Mouse (Mus musculus): ENCODE data around the gene Ank3.

The Ank3 gene

DNA sequence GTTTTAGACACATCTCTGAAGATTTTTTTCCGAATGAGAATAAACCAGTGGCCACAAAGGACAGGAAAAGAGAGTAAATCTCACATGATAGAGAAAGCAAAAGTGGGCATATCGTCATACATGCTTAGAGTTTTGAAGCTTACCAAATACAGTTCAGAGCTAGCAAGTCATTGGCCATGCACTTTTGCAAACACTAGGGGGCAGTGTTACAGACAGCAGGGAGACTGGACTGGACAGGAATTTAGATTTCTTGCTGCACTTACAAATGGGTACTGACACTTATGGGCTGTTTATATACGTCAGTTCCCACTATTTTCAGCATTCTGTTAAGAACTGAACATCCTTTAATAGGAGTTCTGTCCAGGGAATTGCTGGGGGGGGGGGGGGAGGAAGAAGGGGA is 257.7 kb downstream of the Ank3 start:
- peak; percentile 55 for DNase-seq (ENCODE audit: low read depth, low spot score)

DNA sequence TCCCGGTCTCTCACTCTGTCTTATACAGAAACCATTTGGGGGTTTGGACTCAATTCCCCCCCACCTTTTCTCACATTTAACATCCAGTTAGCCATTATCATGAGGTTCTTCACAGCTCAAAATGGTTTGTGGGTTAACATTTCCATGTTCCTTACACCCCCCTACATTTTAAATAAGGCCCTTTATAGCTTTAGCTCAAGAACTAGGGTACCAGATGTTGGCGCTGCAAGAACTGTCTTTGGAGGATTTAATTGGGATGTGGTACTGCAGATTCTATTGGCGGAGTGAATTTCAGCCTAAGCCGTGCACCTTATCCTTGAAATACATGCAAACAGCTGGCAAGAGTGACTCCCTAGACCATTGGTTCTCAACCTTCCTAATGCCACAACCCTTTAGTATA is 261.2 kb downstream of the Ank3 start:
- DNase-seq (ENCODE audit: low read depth, low spot score): no peak

DNA sequence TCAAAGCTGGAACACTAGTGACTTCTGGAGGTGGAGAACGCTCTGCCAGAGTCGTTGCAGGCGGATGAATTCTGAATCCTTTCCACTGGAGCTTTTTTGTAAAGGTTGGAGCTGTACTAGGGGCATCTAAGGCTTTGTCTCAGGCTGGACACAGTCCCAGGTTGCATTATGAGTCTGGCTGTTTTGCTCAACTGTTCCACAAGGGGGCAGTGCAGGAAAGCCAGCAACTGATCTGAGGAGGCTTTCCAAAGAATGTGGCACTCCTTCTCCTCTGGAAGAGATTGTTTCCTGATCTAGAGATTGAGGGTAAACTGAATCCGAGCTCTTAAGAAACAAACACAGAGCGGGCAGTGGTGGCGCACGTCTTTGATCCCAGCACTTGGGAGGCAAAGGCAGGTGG is 263.8 kb downstream of the Ank3 start:
- DNase-seq (ENCODE audit: low read depth, low spot score): peak; percentile 68

DNA sequence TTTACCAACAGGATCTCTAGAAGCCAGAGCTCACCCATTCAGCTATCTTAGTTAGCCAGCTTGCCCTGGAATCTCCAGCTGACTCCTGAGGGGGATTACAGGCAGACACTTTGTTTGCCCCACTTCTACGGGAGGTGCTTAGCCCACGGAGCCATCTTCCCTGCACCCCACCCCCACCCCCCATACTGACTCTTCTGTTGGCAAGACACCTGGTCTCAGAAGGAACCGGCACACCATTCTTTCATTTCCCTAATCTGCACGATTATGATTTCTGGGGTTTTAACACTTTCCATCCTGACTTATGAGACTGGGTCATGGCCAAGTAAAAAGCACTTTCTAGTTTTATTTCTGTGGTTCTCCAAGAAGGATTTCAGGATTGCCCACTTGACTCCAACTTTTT is 268.9 kb downstream of the Ank3 start:
- no peak for DNase-seq (ENCODE audit: low read depth, low spot score)

DNA sequence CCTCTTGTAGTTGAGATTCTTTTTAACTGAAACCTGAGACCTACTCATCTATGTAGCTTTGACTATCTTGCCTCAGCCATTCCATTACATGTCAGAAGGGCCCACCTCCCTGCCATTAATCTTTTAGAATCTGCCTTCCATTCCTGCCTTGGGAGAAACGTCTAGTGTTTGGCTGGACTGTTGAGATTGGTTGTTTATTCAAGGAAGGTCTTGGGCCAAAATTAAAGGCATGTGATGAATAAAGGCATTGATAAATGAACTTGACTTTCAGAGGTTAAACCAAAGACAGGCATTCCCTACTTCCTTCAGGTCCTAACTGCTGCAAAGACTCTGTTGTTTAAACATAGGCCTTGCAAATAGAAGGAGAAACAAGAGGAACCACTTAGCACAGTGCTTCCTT is 271.9 kb downstream of the Ank3 start:
- no peak for DNase-seq (ENCODE audit: low read depth, low spot score)

DNA sequence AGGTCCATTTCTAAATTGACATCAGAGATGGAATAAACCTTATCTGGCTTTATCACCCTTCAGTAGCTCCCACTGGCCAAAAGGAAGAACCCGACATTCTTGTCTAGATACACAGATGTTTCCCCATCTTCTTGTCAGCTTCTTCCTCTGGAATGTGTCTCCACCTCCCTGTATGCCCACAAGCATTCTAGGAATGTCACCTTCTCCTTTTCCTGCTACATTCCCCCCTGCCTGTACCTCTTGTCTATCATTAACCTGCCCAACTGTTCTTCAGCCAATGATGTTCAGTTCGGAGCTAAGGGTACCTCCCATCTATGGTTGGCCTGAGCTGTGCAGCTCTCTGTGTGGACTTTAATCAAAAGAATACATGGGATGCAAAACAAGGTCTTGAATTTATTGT is 272.4 kb downstream of the Ank3 start:
- DNase-seq (ENCODE audit: low read depth, low spot score): no peak

DNA sequence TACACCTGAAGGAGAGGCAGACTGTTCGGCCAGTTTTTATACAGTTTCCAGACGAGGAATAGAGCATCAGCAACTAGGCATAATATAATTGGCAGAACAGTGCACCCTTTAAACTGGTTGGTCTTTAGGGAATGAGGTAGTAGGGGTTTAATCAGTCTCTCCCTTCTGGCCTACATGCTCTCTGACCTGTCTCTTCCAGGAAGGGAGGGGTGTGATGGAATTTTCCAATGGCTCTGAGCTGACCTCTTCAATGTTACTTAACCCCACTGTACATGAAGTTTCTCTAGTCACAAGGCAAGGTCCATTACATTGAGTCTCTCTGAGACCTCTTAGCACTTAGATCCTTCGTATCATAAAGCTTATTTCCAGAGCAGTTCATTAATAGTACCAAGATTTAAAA is 272.9 kb downstream of the Ank3 start:
- DNase-seq (ENCODE audit: low read depth, low spot score): no peak

DNA sequence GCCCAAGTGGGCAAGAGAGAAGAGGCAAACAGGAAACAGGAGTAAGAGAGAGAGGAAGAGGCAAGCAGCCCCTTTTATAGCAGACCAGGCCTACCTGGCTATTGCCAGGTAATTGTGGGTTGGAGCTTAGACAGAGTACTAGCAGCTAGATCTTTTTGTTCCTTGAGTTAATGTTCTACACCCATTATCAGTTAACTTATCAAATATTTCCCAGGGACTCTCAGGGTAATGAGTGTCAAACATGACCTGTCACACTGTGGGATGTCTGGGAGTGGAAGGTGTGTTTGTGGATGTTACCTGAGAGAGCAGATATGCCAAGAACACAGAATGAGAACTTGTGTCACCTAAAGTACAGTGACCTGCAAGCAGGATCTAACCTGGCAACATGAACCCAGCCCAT is 274.0 kb downstream of the Ank3 start:
- DNase-seq (ENCODE audit: low read depth, low spot score): no peak

DNA sequence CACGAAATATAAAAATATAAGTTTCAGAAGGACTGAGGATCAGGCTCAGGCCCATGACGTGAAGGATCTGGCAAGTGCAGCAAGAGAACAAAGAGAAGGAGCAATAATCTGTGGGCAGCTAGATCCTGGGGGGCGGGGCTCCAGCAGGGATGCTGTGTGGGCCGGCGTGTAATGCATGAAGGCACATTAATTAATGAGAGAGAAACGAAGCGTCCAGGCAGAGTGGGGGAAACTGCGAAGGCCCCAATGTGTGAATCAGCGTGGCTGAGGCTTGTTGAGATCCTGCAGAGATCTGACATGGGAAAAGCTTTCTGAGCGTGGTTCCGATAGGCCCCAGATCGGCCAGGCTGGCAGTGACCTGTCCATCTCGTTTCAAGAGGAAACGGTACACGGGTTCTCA is 279.7 kb downstream of the Ank3 start:
- DNase-seq (ENCODE audit: low read depth, low spot score): no peak

DNA sequence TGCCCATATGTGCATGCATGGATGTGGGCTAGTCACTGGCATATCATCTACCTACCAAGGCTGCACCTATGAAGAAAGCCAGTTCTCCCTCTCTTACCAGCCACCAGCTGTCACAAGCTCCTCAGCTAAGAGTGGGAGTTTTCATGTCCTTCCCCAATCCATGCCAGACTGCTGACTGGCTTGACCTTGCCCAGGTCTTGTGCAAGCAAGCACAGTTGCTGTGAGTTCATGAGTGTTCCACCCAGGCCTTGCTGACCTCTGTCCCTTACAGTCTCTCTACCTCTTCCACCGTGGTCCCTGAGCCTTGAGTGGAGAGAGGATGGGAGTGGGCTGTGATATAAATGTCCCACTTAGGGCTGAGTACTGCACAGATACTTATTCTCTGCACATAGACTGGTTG is 287.8 kb downstream of the Ank3 start:
- DNase-seq (ENCODE audit: low read depth, low spot score): no peak

DNA sequence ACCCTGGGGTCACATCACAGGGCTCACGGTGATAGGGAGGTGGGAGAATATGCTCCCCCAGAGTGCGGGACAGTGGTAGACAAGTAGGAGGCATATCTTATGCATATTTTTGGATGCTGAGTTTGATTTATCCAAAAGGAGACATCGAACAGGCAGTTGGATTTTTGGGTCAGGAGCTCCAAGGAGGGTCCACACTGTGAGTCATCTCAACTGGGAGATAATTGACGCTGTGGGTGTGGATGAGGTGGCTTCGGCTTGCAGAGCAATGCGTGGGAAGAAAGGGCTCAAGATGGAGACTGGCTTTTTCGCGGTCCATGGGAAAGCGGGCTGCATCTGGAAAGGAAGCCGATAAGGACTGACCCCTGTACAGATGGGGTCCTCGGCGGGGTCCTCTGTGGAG is 290.5 kb downstream of the Ank3 start:
- no peak for DNase-seq (ENCODE audit: low read depth, low spot score)

DNA sequence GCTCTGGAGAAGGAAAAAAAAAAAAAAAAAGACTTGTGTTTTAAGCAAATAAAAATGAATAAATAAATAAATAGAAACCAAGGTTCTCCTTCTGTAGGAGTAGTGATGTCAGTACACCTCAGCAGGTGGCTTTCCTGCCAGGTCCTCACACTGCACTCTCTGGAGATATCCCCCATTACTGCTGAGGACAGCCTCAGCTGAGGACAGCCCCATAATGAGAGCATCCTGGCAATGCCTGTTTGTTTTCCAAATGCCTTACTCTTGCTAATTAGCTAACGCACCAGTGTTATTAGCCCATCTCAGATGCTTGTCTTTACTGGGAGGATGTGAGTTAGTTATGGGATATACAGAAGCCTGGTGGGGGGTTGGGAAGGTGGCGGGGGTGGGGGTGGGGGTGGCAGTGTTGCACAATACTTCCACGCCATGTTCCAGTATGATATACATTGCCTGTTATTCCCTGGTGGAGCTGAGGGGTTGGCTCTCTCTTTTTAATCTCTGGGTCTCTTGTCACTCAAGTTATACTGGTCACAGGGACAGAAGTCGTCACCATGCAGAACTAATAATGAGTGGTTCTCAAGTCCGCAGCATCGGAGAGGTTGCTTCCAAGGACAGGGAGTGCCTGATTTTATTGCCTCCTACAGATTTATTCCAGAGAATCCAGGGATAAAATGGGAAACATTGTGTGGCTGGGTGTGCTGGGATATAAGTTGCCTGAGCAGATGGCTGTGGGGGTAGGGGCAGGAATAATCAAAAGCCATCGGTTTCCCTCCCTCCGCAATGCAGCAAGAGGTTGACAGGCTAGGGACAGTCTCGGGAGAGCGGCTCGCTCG is 291.8 kb downstream of the Ank3 start:
- DNase-seq (ENCODE audit: low read depth, low spot score): no peak

DNA sequence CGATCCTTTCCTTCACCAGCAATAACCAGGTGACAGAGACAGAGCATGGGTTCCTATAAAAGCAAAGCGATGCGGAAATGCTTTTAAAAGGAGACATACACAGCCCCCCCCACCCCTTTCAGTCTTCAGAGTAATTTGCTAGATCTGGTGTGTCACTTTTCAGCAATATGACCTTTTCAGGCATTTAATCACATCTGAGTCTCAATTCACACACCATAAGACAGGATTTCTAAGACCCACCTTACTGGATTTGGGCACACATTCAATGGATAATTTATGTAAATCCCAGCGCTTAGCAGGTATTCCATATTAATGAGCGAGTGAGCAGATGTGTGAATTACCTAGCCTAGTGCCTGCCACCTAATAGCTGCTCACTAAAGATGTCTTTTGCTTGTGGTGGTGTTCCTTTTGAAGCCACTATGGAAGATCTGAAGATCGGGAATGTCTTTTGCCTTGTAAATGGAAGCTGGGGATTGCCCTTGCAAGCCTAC is 292.4 kb downstream of the Ank3 start:
- no peak for DNase-seq (ENCODE audit: low read depth, low spot score)

DNA sequence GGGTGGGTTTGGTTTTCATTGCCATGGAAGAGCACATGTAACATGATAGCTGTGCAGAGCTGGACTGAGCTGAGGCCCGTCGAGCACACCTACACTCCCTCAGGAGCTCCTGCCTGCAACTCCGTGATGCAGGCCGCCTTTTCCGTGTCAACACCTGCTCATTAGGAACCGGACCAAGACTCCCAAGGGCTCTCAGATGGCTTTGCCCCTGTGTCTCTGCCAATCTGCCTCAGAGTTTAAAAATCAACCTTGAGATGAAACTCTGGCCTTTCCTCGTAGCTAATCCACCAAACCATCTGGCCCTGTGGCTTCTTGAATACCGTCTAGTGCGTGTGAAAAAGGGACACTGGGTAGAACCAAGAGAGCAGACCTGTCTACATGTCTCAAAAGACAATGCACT is 297.4 kb downstream of the Ank3 start:
- DNase-seq (ENCODE audit: low read depth, low spot score): no peak

DNA sequence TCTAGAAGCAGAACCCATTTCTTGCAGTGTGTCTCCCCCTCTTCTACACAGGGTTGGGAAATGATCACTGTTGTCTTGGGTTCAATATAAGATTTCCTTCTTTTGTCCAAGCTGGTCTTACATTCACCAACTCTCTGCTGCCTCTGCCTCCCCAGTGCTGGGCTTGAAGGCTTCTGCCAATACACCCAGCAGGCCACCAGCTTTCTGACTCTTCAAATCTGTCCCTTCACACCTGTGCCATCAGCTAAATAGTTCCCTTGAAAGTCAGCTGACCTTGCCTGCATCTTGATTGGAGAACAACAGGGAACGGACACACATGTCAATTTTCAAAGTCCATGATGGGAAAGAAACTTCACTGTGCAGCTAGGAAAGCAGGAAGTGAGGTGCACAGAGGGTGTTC is 300.1 kb downstream of the Ank3 start:
- DNase-seq (ENCODE audit: low read depth, low spot score): no peak

DNA sequence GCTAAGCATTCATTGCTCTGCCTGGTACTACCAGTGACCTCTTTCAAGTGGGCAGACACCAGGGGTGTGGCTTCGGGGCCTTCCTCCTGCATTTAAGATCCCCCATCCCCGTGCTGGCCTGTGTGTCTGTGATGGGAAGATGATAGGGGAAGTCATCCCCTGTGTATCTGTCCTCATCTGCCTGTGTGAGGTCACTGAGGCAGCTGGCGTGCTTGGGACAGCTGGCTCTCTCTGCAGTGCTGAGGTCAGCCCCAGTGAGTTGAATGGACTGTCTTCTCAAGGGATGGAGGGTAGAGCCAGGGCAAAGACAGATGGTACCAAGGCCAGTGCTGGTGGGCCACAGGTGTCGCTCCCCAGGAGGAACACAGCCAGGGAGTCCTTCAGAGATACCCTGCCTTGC is 302.7 kb downstream of the Ank3 start:
- no peak for DNase-seq (ENCODE audit: low read depth, low spot score)

DNA sequence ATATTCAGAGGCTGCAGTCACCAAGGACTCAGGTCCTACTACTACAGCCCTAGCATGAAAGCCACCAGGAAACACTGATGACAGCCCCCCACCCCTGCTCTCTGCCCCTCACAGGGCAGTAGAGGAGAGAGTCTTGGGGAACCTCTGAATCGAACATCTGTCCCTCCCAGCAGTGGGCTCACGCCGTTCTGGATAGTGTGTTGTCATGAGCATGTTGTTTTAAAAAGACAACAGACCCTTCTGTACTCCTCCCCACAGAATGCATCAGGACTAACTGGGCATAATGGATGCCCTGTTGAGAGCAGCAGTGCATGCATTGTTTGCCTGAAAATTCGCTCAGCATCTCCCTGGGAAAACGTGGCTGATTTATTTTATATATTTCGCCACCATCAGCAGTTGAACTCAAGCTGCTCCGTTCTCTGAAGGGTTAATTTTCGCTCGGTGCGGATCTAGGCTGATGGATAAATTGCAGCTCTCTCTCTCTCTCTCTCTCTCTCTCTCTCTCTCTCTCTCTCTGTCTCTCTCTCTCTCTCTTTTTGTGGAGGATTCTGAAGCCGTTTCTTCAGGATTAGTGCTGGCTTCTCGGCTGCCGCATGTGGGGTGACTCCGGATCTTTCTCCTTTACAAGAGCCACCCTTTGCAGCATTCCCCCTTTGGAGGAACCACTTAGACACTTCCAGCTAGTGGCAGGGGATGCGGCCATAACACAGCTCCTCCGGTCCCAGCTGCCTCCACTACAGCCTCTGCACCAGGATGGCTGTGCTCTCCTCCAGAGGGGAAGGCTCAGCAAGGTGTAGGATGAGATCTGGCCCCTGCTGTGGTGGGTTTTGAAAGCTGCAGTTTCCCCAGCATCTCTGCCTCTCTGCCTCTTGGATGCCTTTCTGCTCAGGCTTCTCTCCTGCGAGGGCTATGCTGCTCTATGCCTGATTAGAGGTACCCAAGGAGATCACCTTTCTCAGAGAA is 307.5 kb downstream of the Ank3 start:
- no peak for DNase-seq (ENCODE audit: low read depth, low spot score)

DNA sequence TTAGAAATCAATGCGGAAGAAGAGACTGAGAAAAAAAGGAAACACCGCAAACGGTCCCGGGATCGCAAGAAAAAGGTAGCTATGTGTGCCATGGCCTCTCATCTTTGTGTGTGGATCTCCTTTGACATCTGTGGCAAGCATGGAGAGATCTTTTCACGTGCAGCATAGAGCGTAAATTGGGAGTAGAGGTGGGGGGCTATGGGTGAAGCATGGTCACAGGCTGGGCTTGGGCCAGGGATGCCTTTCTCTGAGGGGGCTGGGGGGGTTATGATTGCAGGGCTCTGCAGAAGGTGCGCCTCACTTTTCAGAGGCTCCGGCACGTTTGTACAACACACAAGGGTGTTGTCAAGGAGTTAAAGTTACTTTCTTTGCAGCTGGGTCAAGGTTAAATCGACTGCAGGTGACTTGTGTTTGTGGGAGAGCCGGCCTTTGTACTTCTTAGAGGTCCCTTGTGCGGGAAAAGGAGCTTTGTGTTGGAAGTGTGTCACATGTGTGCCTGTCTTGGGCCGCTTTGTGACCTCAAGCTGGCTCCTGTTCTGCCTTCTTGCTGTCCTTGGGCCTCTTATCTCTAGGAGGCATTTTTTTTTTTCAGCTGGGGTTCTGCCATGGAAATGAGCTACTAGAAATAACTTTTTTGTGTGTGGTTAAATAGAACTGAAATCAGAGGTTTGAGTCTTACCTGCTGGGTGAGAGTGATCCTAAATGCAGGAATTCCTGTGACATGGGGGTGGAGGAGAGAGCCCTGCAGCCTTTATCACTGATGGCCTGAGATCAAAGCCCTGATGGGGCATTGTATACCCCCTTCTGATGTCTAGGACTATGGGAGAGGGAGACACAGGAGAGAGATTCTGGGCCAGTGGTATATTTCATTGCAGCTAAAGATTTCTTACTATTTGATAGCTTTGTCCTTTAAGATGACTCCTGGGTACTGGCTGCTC is 308.5 kb downstream of the Ank3 start:
- DNase-seq (ENCODE audit: low read depth, low spot score): no peak

DNA sequence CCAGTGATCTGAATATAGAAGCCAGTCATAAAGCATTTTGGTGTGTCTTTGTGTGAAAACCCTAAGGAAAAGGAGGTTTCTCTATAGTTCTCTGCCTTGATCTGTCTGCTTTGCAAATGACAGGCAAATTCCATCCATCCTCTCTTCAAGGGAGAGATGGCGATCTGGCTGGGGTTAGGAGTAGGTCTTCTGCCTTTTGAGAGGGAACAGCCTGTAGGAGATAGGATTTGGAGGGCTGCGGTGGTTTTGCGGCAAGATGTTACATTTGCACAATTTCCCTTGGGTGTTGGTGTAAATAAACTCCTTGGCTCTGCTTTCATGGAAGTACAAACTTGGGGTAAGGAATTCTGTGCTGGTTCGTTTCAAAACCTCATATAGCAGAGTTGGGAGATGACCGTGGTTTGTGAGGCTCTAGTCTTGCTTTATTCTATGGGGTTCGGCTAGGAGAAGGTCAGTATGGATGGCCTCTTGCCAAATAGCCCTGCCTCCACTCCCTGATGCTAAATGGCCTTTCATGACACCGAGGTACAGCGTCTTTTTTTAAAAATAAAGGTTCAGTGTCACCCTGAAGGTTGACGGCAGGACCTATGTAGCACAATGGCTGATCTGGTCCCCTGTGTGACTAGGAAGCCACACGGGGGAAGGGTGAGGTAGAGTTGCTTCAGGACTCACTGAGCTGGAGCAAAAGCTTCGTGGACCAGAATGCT is 309.4 kb downstream of the Ank3 start:
- no peak for DNase-seq (ENCODE audit: low read depth, low spot score)

DNA sequence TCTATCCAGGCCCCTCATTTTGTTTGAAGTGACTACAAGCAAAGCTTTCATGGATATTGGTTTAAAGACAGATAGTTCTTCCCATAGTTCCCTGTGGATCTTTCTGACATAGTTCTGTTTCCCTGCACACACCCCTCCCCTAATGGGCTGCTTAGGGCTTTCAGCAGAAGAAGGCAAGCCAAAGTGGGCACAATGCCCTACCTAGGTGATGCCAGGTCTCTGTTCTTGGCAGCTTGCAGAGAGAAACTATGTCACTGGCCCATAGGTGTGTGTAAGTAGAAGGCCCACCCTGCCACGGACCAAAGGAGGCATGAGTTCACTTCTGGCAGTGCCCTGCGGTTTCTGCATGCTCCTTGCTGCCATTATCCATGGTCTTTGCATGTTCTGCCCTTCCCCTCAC is 311.1 kb downstream of the Ank3 start:
- DNase-seq (ENCODE audit: low read depth, low spot score): no peak

DNA sequence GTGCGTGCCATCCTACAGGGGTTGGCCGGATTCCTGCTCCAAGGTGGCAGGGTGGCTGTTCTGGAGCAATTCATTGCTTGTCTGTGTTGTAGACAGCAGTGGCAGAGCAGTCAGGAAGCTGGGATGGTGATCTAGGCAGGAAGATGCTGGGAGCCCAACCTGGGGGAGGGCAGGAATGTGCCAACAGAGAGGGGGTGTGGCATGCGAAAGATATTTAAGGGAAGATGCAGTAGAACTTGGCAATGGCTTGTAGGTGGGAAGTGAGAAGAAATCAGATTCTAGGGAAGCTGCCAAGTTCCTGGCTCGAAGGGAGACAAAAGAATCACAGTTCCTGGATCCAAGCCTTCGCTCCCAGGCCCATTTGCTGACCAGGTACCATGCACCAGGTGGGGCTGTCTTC is 312.2 kb downstream of the Ank3 start:
- DNase-seq (ENCODE audit: low read depth, low spot score): no peak

All from retina, adult 2 months (tissue).